Mouse (Mus musculus): ENCODE measurements at regions not wholly inside any gene's neighbourhood (a gene's known extent, or its start where the extent isn't known, plus 50 kb on each side); places are given as distances from the start of the nearest gene placed in this dataset.

- ATAC-seq (ENCODE audit: low FRiP score, low read depth), result no peak
- H3K9me3 ChIP-seq, result no peaks in the 10 kb centered on the region
- H3K4me1 ChIP-seq (replicated peaks), result no peaks in the 10 kb centered on the region
- no peak overlapping the region for H3K4me3 ChIP-seq
- H3K36me3 ChIP-seq, result no peaks in the 10 kb centered on the region
- H3K27ac ChIP-seq (replicated peaks), result no peak overlapping the region
- WGBS, result 46% methylated on average over 1 of the region's 1 CpGs
- H3K27me3 ChIP-seq, result no peaks in the 10 kb centered on the region
- no peak overlapping the region for H3K9ac ChIP-seq
- no peak overlapping the region for H3K4me2 ChIP-seq
Measured at GRCm38 (mm10) chr5:83695383-83695782, 340.4 kb upstream of the Tecrl start.

- Histone ChIP-seq H3K4me2 (no peak overlapping the region), H3K9ac (no peak overlapping the region), H3K27ac (replicated peaks) (no peak overlapping the region), H3K36me3 (no peaks in the 10 kb centered on the region), H3K4me3 (no peak overlapping the region), H3K27me3 (no peaks in the 10 kb centered on the region), H3K4me1 (replicated peaks) (no peaks in the 10 kb centered on the region), H3K9me3 (no peaks in the 10 kb centered on the region)
- ATAC-seq (ENCODE audit: low FRiP score, low read depth), result no peak
Measured at GRCm38 (mm10) chr5:83692286-83692685, 337.3 kb upstream of the Tecrl start.

GRCm38 (mm10) chr5:83678373-83678772 is 323.4 kb upstream of the Tecrl start:
- Histone ChIP-seq H3K4me1 (replicated peaks) (no peaks in the 10 kb centered on the region), H3K9ac (no peak overlapping the region), H3K27me3 (no peaks in the 10 kb centered on the region), H3K4me3 (no peak overlapping the region), H3K27ac (replicated peaks) (no peak overlapping the region), H3K9me3 (no peaks in the 10 kb centered on the region), H3K4me2 (no peak overlapping the region), H3K36me3 (no peaks in the 10 kb centered on the region)
- 52% methylated on average over 6 of the region's 6 CpGs for WGBS
- no peak for ATAC-seq (ENCODE audit: low FRiP score, low read depth)

GRCm38 (mm10) chr5:83659091-83659490 is 304.1 kb upstream of the Tecrl start:
- Histone ChIP-seq H3K4me1 (replicated peaks) (no peaks in the 10 kb centered on the region), H3K9ac (no peak overlapping the region), H3K27ac (replicated peaks) (no peak overlapping the region), H3K36me3 (no peaks in the 10 kb centered on the region), H3K4me2 (no peak overlapping the region), H3K9me3 (no peaks in the 10 kb centered on the region), H3K4me3 (no peak overlapping the region), H3K27me3 (no peaks in the 10 kb centered on the region)
- ATAC-seq (ENCODE audit: low FRiP score, low read depth), result no peak
- 75% methylated on average over 2 of the region's 2 CpGs for WGBS

GRCm38 (mm10) chr5:83651329-83651728 is 296.3 kb upstream of the Tecrl start:
- Histone ChIP-seq H3K9ac (no peak overlapping the region), H3K4me2 (no peak overlapping the region), H3K27me3 (no peaks in the 10 kb centered on the region), H3K4me3 (no peak overlapping the region), H3K9me3 (no peaks in the 10 kb centered on the region), H3K27ac (replicated peaks) (no peak overlapping the region), H3K36me3 (no peaks in the 10 kb centered on the region), H3K4me1 (replicated peaks) (no peaks in the 10 kb centered on the region)
- WGBS, result 20% methylated on average over 2 of the region's 2 CpGs
- ATAC-seq (ENCODE audit: low FRiP score, low read depth), result no peak

- Histone ChIP-seq H3K4me1 (replicated peaks) (no peaks in the 10 kb centered on the region), H3K4me3 (no peak overlapping the region), H3K9ac (no peak overlapping the region), H3K36me3 (no peaks in the 10 kb centered on the region), H3K27ac (replicated peaks) (no peak overlapping the region), H3K9me3 (no peaks in the 10 kb centered on the region), H3K27me3 (no peaks in the 10 kb centered on the region), H3K4me2 (no peak overlapping the region)
- ATAC-seq (ENCODE audit: low FRiP score, low read depth), result no peak
- 65% methylated on average over 7 of the region's 7 CpGs for WGBS
Measured at GRCm38 (mm10) chr5:83622612-83623374, 267.8 kb upstream of the Tecrl start.

- Histone ChIP-seq H3K9me3 (no peaks in the 10 kb centered on the region), H3K4me1 (replicated peaks) (no peaks in the 10 kb centered on the region), H3K27me3 (no peaks in the 10 kb centered on the region), H3K27ac (replicated peaks) (no peak overlapping the region), H3K9ac (no peak overlapping the region), H3K4me2 (no peak overlapping the region), H3K4me3 (no peak overlapping the region), H3K36me3 (no peaks in the 10 kb centered on the region)
- no peak for ATAC-seq (ENCODE audit: low FRiP score, low read depth)
- WGBS, result 36% methylated on average over 2 of the region's 2 CpGs
Measured at GRCm38 (mm10) chr5:83610777-83611176, 255.8 kb upstream of the Tecrl start.

GRCm38 (mm10) chr5:83593289-83593610 is 238.3 kb upstream of the Tecrl start:
- Histone ChIP-seq H3K9ac (no peak overlapping the region), H3K4me2 (no peak overlapping the region), H3K27ac (replicated peaks) (no peak overlapping the region), H3K4me3 (no peak overlapping the region), H3K9me3 (0 out of 2 replicates have a peak, but pooled peaks cover 2% of the 10 kb centered on the region), H3K27me3 (no peaks in the 10 kb centered on the region), H3K4me1 (replicated peaks) (no peaks in the 10 kb centered on the region), H3K36me3 (no peaks in the 10 kb centered on the region)
- 82% methylated on average over 1 of the region's 1 CpGs for WGBS
- ATAC-seq (ENCODE audit: low FRiP score, low read depth), result no peak

GRCm38 (mm10) chr5:83592587-83593288 is 237.7 kb upstream of the Tecrl start:
- no peaks in the 10 kb centered on the region for H3K27me3 ChIP-seq
- H3K4me1 ChIP-seq (replicated peaks), result no peaks in the 10 kb centered on the region
- H3K4me3 ChIP-seq, result no peak overlapping the region
- H3K27ac ChIP-seq (replicated peaks), result no peak overlapping the region
- 0 out of 2 replicates have a peak, but pooled peaks cover 2% of the 10 kb centered on the region for H3K9me3 ChIP-seq
- WGBS, result 80% methylated on average over 3 of the region's 3 CpGs
- H3K9ac ChIP-seq, result no peak overlapping the region
- H3K36me3 ChIP-seq, result no peaks in the 10 kb centered on the region
- no peak for ATAC-seq (ENCODE audit: low FRiP score, low read depth)
- no peak overlapping the region for H3K4me2 ChIP-seq

Data from hindbrain, embryonic 15.5 days (tissue).